Mouse (Mus musculus) embryonic facial prominence, embryonic 14.5 days (tissue): ENCODE measurements around the gene Zranb3. TPM values are rescaled to one million over a fixed set of nuclear protein-coding genes. Genes with fewer than 3 reads are reported as not detected.
A peak's percentile ranks its signal among the peaks of the same experiment; 100 is the strongest.

ENCODE experiments used
- ATAC-seq: fragments of 200-750 bp; cut with Nextera tagmentation; 2 replicates; pipeline ENCODE4 v1.8.0; 2017; ENCODE audit warnings: low read depth, moderate number of reproducible peaks, moderate TSS enrichment
- DNase-seq: peaks from one replicate; pipeline ENCODE4 v3.0.0-alpha.2; 2015; ENCODE audit warnings: low spot score
- H3K27ac ChIP-seq: fragments of 300-500 bp; sonication (generic); replicated peaks from 2 replicates; pipeline ENCODE4 v1.5.1; 2014; ENCODE audit warnings: low read depth, mild to moderate bottlenecking, low read length, moderate library complexity
- H3K27me3 ChIP-seq: fragments of 300-500 bp; sonication (generic); replicated peaks from 2 replicates; pipeline ENCODE4 v1.6.1; 2014; ENCODE audit warnings: low read length; ENCODE audit not compliant: control insufficient read depth, insufficient read depth
- H3K36me3 ChIP-seq: fragments of 300-500 bp; sonication (generic); 2 replicates; pipeline ENCODE4 v1.6.1; 2014; ENCODE audit warnings: low read length, mixed read lengths; ENCODE audit not compliant: control insufficient read depth, insufficient read depth
- H3K4me1 ChIP-seq: fragments of 300-500 bp; sonication (generic); 2 replicates; pipeline ENCODE4 v1.6.1; 2014; ENCODE audit warnings: antibody characterized with exemption, low read length; ENCODE audit not compliant: control insufficient read depth, insufficient read depth
- H3K4me2 ChIP-seq: fragments of 300-500 bp; sonication (generic); 2 replicates; pipeline ENCODE4 v1.6.1; 2014; ENCODE audit warnings: low read depth, mild to moderate bottlenecking, low read length, moderate library complexity, mixed read lengths
- H3K4me3 ChIP-seq: fragments of 300-500 bp; sonication (generic); 2 replicates; pipeline ENCODE4 v1.5.1; 2014; ENCODE audit warnings: low read depth, mild to moderate bottlenecking, low read length
- H3K9ac ChIP-seq: fragments of 300-500 bp; sonication (generic); 2 replicates; pipeline ENCODE4 v1.6.1; 2014; ENCODE audit warnings: low read depth, mild to moderate bottlenecking, low read length, moderate library complexity, mixed read lengths
- H3K9me3 ChIP-seq: fragments of 300-500 bp; sonication (generic); 2 replicates; pipeline ENCODE4 v1.6.1; 2016; ENCODE audit warnings: low read length; ENCODE audit not compliant: control insufficient read depth
- WGBS: fragments of 180-500 bp; shearing (Covaris S2); extraction: QIAGEN DNeasy Blood & Tissue Kit; methylation state at CpG from one replicate; pipeline ENCODE4 v1.1.7; 2014; 5-methylcytosine and 5-hydroxymethylcytosine counted together
- polyA plus RNA-seq: library from polyadenylated mRNA; unstranded; fragments of >200 nt; fragmentation: Nextera tagmentation; extraction: Ambion mirVana; gene quantifications from 2 replicates; pipeline ENCODE4 v1.2.1, GENCODE M21; 2014

The Zranb3 gene
- polyA plus RNA-seq, 1 experiment from 2014 or later: 6.1 TPM

DNA sequence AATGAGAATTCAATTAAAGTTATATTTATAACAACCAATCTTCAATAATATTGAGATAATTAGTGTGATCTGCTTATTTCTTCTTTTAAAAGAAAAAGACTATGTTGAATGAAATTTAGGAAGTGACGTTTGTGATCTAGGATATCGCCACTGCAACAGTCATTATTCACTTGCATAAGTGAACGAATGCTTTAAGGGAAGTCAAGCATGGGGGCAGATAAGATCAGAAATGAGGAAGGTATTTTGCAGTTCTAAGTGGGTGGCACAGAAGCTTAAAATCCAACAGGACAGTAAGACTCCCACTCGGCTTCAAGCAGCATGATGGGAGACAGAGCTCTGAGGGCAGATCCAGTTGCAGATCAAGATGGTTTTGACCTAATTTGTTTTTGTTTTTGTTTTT is 58.7 kb downstream of the Zranb3 start:
- Histone ChIP-seq H3K9me3 (no peaks in the 10 kb centered on the region), H3K9ac (no peak overlapping the region), H3K36me3 (no peaks in the 10 kb centered on the region), H3K4me2 (no peak overlapping the region), H3K4me3 (no peak overlapping the region), H3K4me1 (no peaks in the 10 kb centered on the region), H3K27me3 (no peaks in the 10 kb centered on the region), H3K27ac (no peak overlapping the region)
- ATAC-seq: no peak
- no peak for DNase-seq
- WGBS: 89% methylated on average over 4 of the region's 4 CpGs

DNA sequence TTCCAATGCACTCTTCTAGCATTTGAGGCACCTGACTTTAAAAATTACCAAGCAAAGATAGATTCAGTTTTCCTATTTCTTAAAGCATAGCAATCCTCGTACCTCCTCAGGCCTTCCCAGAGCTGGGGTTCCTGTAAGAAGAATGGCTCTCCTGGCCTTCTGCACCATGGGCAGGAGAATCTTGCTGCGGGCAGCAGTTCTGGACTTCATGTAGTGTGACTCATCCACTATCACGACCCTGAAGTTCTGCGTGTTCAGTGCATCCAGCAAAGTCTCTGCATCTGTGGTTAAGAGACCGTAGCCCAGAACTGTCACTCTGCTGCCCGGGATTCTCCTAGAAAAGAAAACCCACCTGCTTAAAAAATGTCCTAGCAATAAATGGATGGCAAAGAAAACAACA is 66.6 kb downstream of the Zranb3 start:
- Histone ChIP-seq H3K9me3 (no peaks in the 10 kb centered on the region), H3K36me3 (no peaks in the 10 kb centered on the region), H3K27ac (no peak overlapping the region), H3K4me2 (no peak overlapping the region), H3K9ac (no peak overlapping the region), H3K4me1 (no peaks in the 10 kb centered on the region), H3K27me3 (no peaks in the 10 kb centered on the region), H3K4me3 (no peak overlapping the region)
- ATAC-seq (no peak), DNase-seq (no peak)
- WGBS: 87% methylated on average over 6 of the region's 6 CpGs

DNA sequence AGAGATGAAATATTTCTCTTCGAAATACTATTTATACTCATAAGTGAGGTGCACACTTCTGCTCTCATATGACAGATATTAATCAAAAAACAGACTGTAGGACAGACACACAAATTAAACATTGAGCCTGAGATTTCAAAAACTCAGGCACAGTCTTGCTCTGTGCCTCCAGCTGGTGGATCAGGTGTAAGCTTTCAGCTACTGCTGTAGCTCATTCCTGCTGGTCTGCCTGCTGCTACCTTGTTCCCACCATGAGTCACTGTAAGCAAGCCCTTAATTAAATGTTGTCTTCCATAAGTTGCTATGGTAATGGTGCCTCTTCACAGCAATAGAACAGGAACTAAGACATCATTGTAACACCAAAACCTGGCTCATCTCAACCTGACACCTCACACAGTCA is 70.7 kb downstream of the Zranb3 start:
- 95% methylated on average over 1 of the region's 1 CpGs for WGBS
- Histone ChIP-seq H3K9ac (no peak overlapping the region), H3K9me3 (no peaks in the 10 kb centered on the region), H3K27ac (no peak overlapping the region), H3K4me2 (no peak overlapping the region), H3K36me3 (no peaks in the 10 kb centered on the region), H3K27me3 (no peaks in the 10 kb centered on the region), H3K4me3 (no peak overlapping the region), H3K4me1 (no peaks in the 10 kb centered on the region)
- no peak for ATAC-seq
- no peak for DNase-seq

DNA sequence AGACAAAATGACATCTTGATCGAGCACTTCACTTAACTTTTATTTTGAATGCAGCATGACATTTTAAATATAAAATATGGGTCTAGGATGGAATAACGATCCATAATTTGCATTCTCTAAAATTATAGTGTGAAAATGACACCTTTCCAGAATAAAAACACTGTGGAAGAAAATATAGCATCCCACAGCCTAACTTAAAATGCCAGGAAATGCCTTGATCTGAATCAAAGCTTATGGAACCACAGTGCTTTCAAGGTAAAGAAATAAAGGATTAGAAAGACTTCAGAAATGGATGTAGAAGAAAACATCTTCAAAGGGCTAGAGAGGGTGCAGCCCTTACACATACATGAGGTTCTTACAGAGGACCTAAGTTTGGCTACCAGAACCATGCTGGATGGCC is 71.3 kb downstream of the Zranb3 start:
- no peaks in the 10 kb centered on the region for H3K36me3 ChIP-seq
- no peaks in the 10 kb centered on the region for H3K9me3 ChIP-seq
- 82% methylated on average over 2 of the region's 2 CpGs for WGBS

DNA sequence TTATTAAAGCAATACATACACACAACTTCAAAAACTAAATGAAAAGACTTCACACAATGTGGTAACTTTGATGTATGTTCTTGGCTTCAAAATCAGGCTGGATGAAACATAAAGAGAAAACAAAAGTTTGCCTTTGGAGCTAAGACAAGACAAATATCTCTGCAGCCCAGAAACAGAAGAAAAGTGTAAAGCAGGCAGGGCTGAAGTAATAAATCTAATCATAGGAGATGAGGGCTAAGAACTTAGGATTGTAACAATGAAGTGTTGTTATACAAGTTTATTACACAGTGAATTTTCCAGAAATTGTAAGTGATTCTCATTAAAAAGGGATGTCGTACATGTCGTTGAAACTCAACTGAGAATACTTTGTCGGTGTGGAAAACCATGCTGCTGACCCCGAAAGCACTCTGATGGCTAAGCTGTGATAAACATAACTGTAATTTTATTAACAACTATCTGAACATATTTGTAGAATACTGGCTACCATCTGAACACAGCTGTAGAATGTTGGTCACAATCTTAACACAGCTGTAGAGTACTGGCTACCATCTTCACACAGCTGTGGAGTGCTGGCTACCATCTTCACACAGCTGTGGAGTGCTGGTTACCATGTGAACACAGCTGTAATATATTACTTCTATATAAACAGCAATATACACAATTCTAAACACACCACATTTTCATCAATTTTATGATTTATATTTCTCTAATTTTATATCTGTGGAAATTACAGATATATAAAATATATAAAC is 78.3 kb downstream of the Zranb3 start:
- no peaks in the 10 kb centered on the region for H3K9me3 ChIP-seq
- no peak overlapping the region for H3K4me2 ChIP-seq
- WGBS: 82% methylated on average over 4 of the region's 4 CpGs
- H3K9ac ChIP-seq: no peak overlapping the region
- no peaks in the 10 kb centered on the region for H3K27me3 ChIP-seq
- no peaks in the 10 kb centered on the region for H3K4me1 ChIP-seq
- no peak for ATAC-seq
- H3K27ac ChIP-seq: no peak overlapping the region
- H3K4me3 ChIP-seq: no peak overlapping the region
- no peaks in the 10 kb centered on the region for H3K36me3 ChIP-seq
- DNase-seq: no peak

More for the DNA sequence above, 71.3 kb downstream of the Zranb3 start:
- Histone ChIP-seq H3K4me1 (no peaks in the 10 kb centered on the region), H3K9ac (no peak overlapping the region), H3K27me3 (no peaks in the 10 kb centered on the region), H3K4me2 (no peak overlapping the region), H3K4me3 (no peak overlapping the region), H3K27ac (no peak overlapping the region)
- no peak for ATAC-seq
- DNase-seq: no peak

DNA sequence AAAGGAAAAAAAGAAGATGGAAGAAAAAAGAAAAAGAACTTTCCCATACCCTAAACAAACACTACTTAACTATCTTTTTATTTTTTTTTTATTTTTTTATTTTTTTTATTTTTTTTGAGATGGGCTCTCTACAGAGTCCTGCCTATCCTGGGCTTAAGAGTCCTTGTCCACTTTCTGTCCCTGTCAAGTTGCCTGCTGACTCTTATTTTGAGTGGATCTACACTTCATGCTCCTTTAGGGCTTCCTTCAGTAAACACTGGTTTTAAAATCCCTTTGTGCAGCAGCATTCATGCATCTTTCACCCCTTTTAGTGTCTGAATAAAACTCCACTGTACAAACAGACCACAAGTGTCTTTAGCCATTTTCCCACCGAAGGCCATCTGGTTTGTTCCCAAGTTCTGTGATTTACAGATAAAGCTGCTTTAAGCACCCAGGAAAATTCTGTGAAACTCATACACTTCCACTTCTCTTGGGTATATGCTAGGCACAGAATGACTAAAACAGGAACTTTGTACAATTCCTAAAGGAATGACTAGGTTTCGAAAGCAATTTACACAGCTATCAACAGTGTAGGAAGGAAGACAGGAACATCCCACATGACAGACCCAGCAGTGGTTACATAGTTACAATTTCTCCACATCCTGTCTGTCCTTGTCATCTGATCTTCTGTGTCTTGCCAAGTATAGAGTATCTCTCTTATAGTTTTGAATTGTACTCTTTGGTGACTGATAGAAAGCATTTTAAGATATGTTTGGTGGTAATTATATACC is 82.7 kb downstream of the Zranb3 start:
- H3K4me3 ChIP-seq: no peak overlapping the region
- no peaks in the 10 kb centered on the region for H3K27me3 ChIP-seq
- no peak overlapping the region for H3K4me2 ChIP-seq
- H3K36me3 ChIP-seq: no peaks in the 10 kb centered on the region
- no peak for ATAC-seq
- 75% methylated on average over 2 of the region's 2 CpGs for WGBS
- H3K4me1 ChIP-seq: no peaks in the 10 kb centered on the region
- H3K27ac ChIP-seq: no peak overlapping the region
- no peak for DNase-seq
- H3K9ac ChIP-seq: no peak overlapping the region
- H3K9me3 ChIP-seq: no peaks in the 10 kb centered on the region

DNA sequence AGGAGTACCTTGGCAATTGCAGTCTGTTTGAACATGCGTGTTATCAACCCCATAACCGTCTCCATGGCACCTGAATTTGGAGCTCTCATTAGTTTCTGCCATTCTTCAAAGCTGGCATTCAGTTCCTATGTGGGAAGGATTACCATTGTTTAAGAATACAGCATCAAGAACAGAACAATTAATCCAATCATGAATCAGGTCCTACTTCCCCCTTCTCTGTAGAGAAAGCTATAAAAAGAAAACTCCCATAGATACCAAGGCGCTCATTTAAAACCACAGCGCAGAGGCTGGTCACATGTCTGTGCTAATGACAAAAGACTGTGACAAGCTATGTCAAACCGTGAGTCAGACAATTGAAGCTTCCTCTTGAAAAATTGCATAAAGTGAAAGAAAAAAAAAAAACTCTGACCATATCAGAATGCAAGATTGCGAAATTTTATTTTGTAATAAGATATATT is 86.8 kb downstream of the Zranb3 start:
- Histone ChIP-seq H3K9ac (no peak overlapping the region), H3K9me3 (no peaks in the 10 kb centered on the region), H3K4me3 (no peak overlapping the region), H3K27me3 (no peaks in the 10 kb centered on the region), H3K36me3 (no peaks in the 10 kb centered on the region), H3K27ac (no peak overlapping the region), H3K4me2 (no peak overlapping the region), H3K4me1 (no peaks in the 10 kb centered on the region)
- DNase-seq: peak; percentile 17
- WGBS: 85% methylated on average over 6 of the region's 6 CpGs
- no peak for ATAC-seq

DNA sequence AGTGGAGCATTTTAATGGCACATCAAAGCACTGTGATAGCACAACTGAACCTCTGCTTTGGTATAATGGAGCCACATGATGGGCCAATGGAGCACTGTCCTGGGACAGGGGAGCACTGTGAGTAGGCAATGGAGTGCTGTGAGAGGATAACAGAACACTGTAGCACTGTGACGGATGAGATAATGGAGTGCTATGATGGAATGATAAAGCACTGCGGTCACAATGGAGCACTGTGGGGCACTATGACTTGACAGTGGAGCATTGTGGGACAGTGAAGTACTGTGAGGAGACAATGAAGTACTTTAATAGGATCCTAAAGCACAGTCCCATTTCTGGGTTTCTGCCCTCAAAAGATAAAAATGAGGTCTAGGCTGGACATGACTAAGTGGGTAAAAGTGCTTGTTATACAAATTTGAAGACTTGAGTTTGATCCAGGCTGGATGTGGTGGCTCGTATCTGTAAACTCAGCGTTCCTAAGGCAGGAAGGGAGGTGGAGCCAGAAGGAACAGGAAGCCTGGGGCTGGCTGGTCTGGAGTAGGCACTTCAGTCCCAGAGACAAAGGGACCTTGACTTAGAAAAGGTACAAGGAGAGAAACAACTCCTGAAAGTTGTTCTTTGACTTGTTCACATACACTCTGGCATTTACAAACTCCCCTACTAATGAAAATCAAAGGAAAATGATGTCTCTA is 89.0 kb downstream of the Zranb3 start:
- H3K36me3 ChIP-seq: no peaks in the 10 kb centered on the region
- no peak overlapping the region for H3K4me2 ChIP-seq
- no peak for DNase-seq
- H3K9me3 ChIP-seq: no peaks in the 10 kb centered on the region
- ATAC-seq: no peak
- no peak overlapping the region for H3K27ac ChIP-seq
- H3K9ac ChIP-seq: no peak overlapping the region
- H3K27me3 ChIP-seq: no peaks in the 10 kb centered on the region
- H3K4me3 ChIP-seq: no peak overlapping the region
- no peaks in the 10 kb centered on the region for H3K4me1 ChIP-seq
- WGBS: 74% methylated on average over 4 of the region's 4 CpGs
